Mouse (Mus musculus): ENCODE results near the gene Gadd45b. TPM values are rescaled to one million over a fixed set of nuclear protein-coding genes. Genes with fewer than 3 reads are reported as not detected.
A peak's percentile ranks its signal among the peaks of the same experiment; 100 is the strongest.

Gadd45b gene
- polyA plus RNA-seq (2015; fragmentation: Nextera tagmentation; extraction: Ambion mirVana) = 131 and 145 TPM in 2 replicates

- H3K27ac ChIP-seq (ENCODE audit: low read length) = peak within 1 kb of the TSS; percentile 94
- peak within 1 kb of the TSS; percentile 93 for H3K4me2 ChIP-seq (replicated peaks; ENCODE audit: low read depth, low read length)
- under 1% methylated on average over 56 of the region's 56 CpGs for WGBS
- TF ChIP-seq CTCF (IDR thresholded peaks at IDR 0.05) = no peak
- TF ChIP-seq EP300 (IDR thresholded peaks at IDR 0.05) = 0 out of 2 replicates have a peak, but pooled peaks have one; percentile 45
- peak within 1 kb of the TSS; percentile 86 for H3K9ac ChIP-seq (replicated peaks; ENCODE audit: low read depth)
- H3K4me3 ChIP-seq (ENCODE audit: low read depth, low read length) = peak within 1 kb of the TSS; percentile 88
- peaks cover 17% of the 10 kb centered on the region for H3K4me1 ChIP-seq (ENCODE audit: insufficient read depth, low read depth, low read length)
- ATAC-seq (peak; percentile 90), DNase-seq (ENCODE audit: low spot score) (peak; percentile 100)
- no peaks in the 10 kb centered on the region for H3K9me3 ChIP-seq (ENCODE audit: low read length)
- no peaks in the 10 kb centered on the region for H3K27me3 ChIP-seq (replicated peaks; ENCODE audit: insufficient read depth, low read length)
- no peaks in the 10 kb centered on the region for H3K36me3 ChIP-seq (ENCODE audit: insufficient read depth, low read length)
Observed at GRCm38 (mm10) chr10:80929299-80930226, at the start of gene Gadd45b. Gadd45b (plus strand) TSS chr10:80930073.

GRCm38 (mm10) chr10:80880131-80880641, 49.7 kb upstream of the Gadd45b start:
- ATAC-seq (peak; percentile 50), DNase-seq (ENCODE audit: low spot score) (peak; percentile 71)
- no peak overlapping the region for H3K4me2 ChIP-seq (replicated peaks; ENCODE audit: low read depth, low read length)
- no peak overlapping the region for H3K4me3 ChIP-seq (ENCODE audit: low read depth, low read length)
- no peak overlapping the region for H3K9ac ChIP-seq (replicated peaks; ENCODE audit: low read depth)
- TF ChIP-seq EP300 (IDR thresholded peaks at IDR 0.05) (no peak), CTCF (IDR thresholded peaks at IDR 0.05) (peak; percentile 86)
- H3K27me3 ChIP-seq (replicated peaks; ENCODE audit: insufficient read depth, low read length) = no peaks in the 10 kb centered on the region
- no peaks in the 10 kb centered on the region for H3K36me3 ChIP-seq (ENCODE audit: insufficient read depth, low read length)
- H3K27ac ChIP-seq (ENCODE audit: low read length) = no peak overlapping the region
- WGBS = 9% methylated on average over 5 of the region's 5 CpGs
- H3K9me3 ChIP-seq (ENCODE audit: low read length) = no peaks in the 10 kb centered on the region
- no peaks in the 10 kb centered on the region for H3K4me1 ChIP-seq (ENCODE audit: insufficient read depth, low read depth, low read length)

DNA sequence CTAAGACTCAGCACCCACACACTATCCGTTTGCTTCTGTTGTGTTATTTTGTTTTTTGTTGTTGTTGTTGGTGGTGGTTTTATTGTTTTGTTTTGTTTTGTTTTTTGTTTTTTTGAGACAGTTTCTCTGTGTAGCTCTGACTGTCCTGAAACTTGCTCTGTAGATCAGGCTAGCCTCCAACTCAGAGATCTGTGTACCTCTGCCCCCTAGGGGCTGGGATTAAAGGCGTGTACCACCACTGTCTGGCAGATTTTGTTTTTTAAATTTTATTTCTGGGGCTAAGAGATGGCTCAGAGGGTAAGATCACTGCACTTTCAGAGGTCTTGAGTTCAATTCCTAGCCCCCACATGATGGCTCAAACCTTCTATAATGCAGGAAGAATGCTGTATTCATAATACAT, 49.0 kb upstream of the Gadd45b start:
- no peak for ATAC-seq
- Histone ChIP-seq H3K36me3 (ENCODE audit: insufficient read depth, low read length) (no peaks in the 10 kb centered on the region), H3K9ac (replicated peaks; ENCODE audit: low read depth) (no peak overlapping the region), H3K27ac (ENCODE audit: low read length) (no peak overlapping the region), H3K9me3 (ENCODE audit: low read length) (no peaks in the 10 kb centered on the region), H3K4me3 (ENCODE audit: low read depth, low read length) (no peak overlapping the region), H3K27me3 (replicated peaks; ENCODE audit: insufficient read depth, low read length) (no peaks in the 10 kb centered on the region), H3K4me1 (ENCODE audit: insufficient read depth, low read depth, low read length) (no peaks in the 10 kb centered on the region), H3K4me2 (replicated peaks; ENCODE audit: low read depth, low read length) (no peak overlapping the region)
- 71% methylated on average over 2 of the region's 2 CpGs for WGBS
- no peak; the same call in 1 of the 2 replicates for TF ChIP-seq CTCF (IDR thresholded peaks at IDR 0.05)
- no peak for TF ChIP-seq EP300 (IDR thresholded peaks at IDR 0.05)
- DNase-seq (ENCODE audit: low spot score) = no peak

DNA sequence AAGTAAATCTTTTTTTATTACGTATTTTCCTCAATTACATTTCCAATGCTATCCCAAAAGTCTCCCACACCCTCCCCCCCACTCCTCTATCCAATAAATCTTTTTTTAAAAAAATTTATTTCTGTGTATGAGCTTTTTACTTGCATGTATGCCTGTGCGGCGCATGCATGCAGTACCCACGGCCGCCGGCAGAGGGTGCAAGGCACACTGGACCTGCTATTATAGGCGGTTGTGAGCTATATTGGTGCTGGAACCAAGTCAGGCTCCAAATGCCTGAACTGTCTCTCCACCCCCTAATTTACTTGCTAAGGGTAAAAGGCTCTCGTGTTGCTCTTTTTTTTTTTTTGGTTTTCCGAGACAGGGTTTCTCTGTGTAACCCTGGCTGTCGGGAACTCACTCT, 48.6 kb upstream of the Gadd45b start:
- Histone ChIP-seq H3K27ac (ENCODE audit: low read length) (no peak overlapping the region), H3K4me3 (ENCODE audit: low read depth, low read length) (no peak overlapping the region), H3K36me3 (ENCODE audit: insufficient read depth, low read length) (no peaks in the 10 kb centered on the region), H3K9ac (replicated peaks; ENCODE audit: low read depth) (no peak overlapping the region), H3K27me3 (replicated peaks; ENCODE audit: insufficient read depth, low read length) (no peaks in the 10 kb centered on the region), H3K4me2 (replicated peaks; ENCODE audit: low read depth, low read length) (no peak overlapping the region), H3K9me3 (ENCODE audit: low read length) (no peaks in the 10 kb centered on the region), H3K4me1 (ENCODE audit: insufficient read depth, low read depth, low read length) (no peaks in the 10 kb centered on the region)
- TF ChIP-seq CTCF (IDR thresholded peaks at IDR 0.05) (peak; percentile 85), EP300 (IDR thresholded peaks at IDR 0.05) (no peak)
- DNase-seq (ENCODE audit: low spot score) (peak; percentile 62), ATAC-seq (peak; percentile 41; the same call in 1 of the 2 replicates)
- 20% methylated on average over 10 of the region's 10 CpGs for WGBS

- DNase-seq (ENCODE audit: low spot score) (peak; percentile 48), ATAC-seq (no peak)
- no peak overlapping the region for H3K27ac ChIP-seq (ENCODE audit: low read length)
- no peak overlapping the region for H3K4me3 ChIP-seq (ENCODE audit: low read depth, low read length)
- TF ChIP-seq EP300 (IDR thresholded peaks at IDR 0.05) (no peak), CTCF (IDR thresholded peaks at IDR 0.05) (no peak)
- no peaks in the 10 kb centered on the region for H3K36me3 ChIP-seq (ENCODE audit: insufficient read depth, low read length)
- no peaks in the 10 kb centered on the region for H3K4me1 ChIP-seq (ENCODE audit: insufficient read depth, low read depth, low read length)
- H3K9ac ChIP-seq (replicated peaks; ENCODE audit: low read depth) = no peak overlapping the region
- H3K27me3 ChIP-seq (replicated peaks; ENCODE audit: insufficient read depth, low read length) = no peaks in the 10 kb centered on the region
- H3K4me2 ChIP-seq (replicated peaks; ENCODE audit: low read depth, low read length) = no peak overlapping the region
- H3K9me3 ChIP-seq (ENCODE audit: low read length) = no peaks in the 10 kb centered on the region
- whole genome bisulfite sequencing = 27% methylated on average over 10 of the region's 11 CpGs
Observed at GRCm38 (mm10) chr10:80887181-80887580, 42.7 kb upstream of the Gadd45b start.

- no peak for TF ChIP-seq EP300 (IDR thresholded peaks at IDR 0.05)
- TF ChIP-seq CTCF (IDR thresholded peaks at IDR 0.05) = no peak
- no peak overlapping the region for H3K27ac ChIP-seq (ENCODE audit: low read length)
- ATAC-seq (no peak), DNase-seq (ENCODE audit: low spot score) (no peak)
- no peak overlapping the region for H3K4me2 ChIP-seq (replicated peaks; ENCODE audit: low read depth, low read length)
- no peaks in the 10 kb centered on the region for H3K36me3 ChIP-seq (ENCODE audit: insufficient read depth, low read length)
- H3K4me1 ChIP-seq (ENCODE audit: insufficient read depth, low read depth, low read length) = peaks cover 7% of the 10 kb centered on the region
- no peak overlapping the region for H3K9ac ChIP-seq (replicated peaks; ENCODE audit: low read depth)
- WGBS = 79% methylated on average over 7 of the region's 7 CpGs
- H3K4me3 ChIP-seq (ENCODE audit: low read depth, low read length) = no peak overlapping the region
- no peaks in the 10 kb centered on the region for H3K27me3 ChIP-seq (replicated peaks; ENCODE audit: insufficient read depth, low read length)
- H3K9me3 ChIP-seq (ENCODE audit: low read length) = no peaks in the 10 kb centered on the region
Observed at GRCm38 (mm10) chr10:80895100-80895499, 34.8 kb upstream of the Gadd45b start.
